Mouse (Mus musculus) bone marrow, adult 2 months (tissue): ENCODE measurements around the gene Atp2b2.

ENCODE experiments used
- CTCF ChIP-seq: fragments of 200-500 bp; IDR thresholded peaks from 2 replicates; pipeline ENCODE4 v1.5.1; 2011; ENCODE audit warnings: low read length, control low read depth; ENCODE audit not compliant: control insufficient read depth, insufficient read depth
- POLR2A ChIP-seq: fragments of 200-500 bp; IDR thresholded peaks from 2 replicates; pipeline ENCODE4 v1.6.1; 2011; ENCODE audit warnings: low read depth, mild to moderate bottlenecking, control low read depth, low read length, borderline replicate concordance; ENCODE audit not compliant: control insufficient read depth

DNA sequence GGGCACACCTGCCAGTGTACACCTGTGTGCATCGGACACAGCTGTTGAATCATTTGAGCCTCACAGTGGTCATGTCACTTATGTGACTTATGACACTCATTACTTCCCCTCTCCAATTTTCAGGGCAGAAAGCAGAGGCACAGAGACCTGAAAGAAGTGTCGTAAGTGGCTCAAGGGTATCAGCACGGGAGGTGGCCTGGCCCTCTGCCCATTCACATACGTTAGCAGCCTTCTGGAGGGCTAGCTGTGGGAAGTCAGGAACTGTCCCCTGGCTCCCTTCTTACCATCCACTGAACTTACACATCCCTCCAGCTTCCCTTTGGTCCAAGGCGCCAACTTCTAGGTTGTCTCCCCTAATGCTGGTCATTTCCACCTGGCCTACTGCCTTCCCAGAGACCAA, 132.6 kb downstream of the Atp2b2 start:
- TF ChIP-seq CTCF (no peak), POLR2A (no peak)
